ENCODE assay signal across 10 mouse cellular contexts in genomic region chr8:115874789-115875188, GRCm38 (mm10).
DNase-seq lines count a peak whose midpoint lies in the region; ATAC-seq and TF ChIP-seq lines count a peak whose summit lies in the region.
"Had no signal": no experiment of that assay in that cellular context is flagged by ENCODE, and none has a peak within 500 bp of the region (broad histone marks: within the 10 kb centered on the region; RNA-seq: fewer than 3 reads in every experiment).

No protein-coding gene starts in this region.

- peak; percentile 30 for DNase-seq in gastrocnemius, postnatal 10 days
- no peak for DNase-seq in gastrocnemius, adult 18-20 months (ENCODE audit: low spot score)
- peak; percentile 16 for DNase-seq in right cerebral cortex, postnatal 14 days
- no peak for DNase-seq in right cerebral cortex, postnatal 25 days
- peak; percentile 82 for DNase-seq in limb, embryonic 14.5 days (ENCODE audit: low spot score)
- DNase-seq in adrenal gland, postnatal 25 days, result no peak
- DNase-seq: heart, postnatal 14 days had no signal

- H3K27me3 ChIP-seq in limb, embryonic 14.5 days (ENCODE audit: control insufficient read depth, insufficient read depth, low read length), result no peaks in the 10 kb centered on the region

- no peak overlapping the region for H3K4me2 ChIP-seq in limb, embryonic 14.5 days (replicated peaks; ENCODE audit: low read depth, low read length, severe bottlenecking)
- H3K4me2 ChIP-seq: midbrain, embryonic 12.5 days had no signal

- ATAC-seq in limb, embryonic 14.5 days (ENCODE audit: low FRiP score, low read depth), result peak; percentile 89
- ATAC-seq in granulocyte monocyte progenitor cell, adult 5-6 weeks (replicated peaks; ENCODE audit: poor library complexity, severe bottlenecking), result no peak
- no peak for ATAC-seq in megakaryocyte, adult 5-6 weeks (ENCODE audit: poor library complexity, severe bottlenecking)

- H3K9me3 ChIP-seq in limb, embryonic 14.5 days (ENCODE audit: control insufficient read depth, low read length), result no peaks in the 10 kb centered on the region
- H3K9me3 ChIP-seq: midbrain, embryonic 12.5 days had no signal

- WGBS in limb, embryonic 14.5 days, result 26% methylated on average over 7 of the region's 7 CpGs

- H3K27ac ChIP-seq in limb, embryonic 14.5 days (replicated peaks; ENCODE audit: low read depth, low read length), result no peak overlapping the region
- H3K27ac ChIP-seq: midbrain, embryonic 12.5 days had no signal

- no peak for TF ChIP-seq POLR2A in limb, embryonic 14.5 days (IDR thresholded peaks at IDR 0.05; ENCODE audit: borderline replicate concordance, extremely low read depth, insufficient read depth, insufficient read length)

- no peaks in the 10 kb centered on the region for H3K36me3 ChIP-seq in limb, embryonic 14.5 days (ENCODE audit: control insufficient read depth, insufficient read depth, low read length)
- H3K36me3 ChIP-seq: midbrain, embryonic 12.5 days had no signal

- H3K9ac ChIP-seq in limb, embryonic 14.5 days (ENCODE audit: low read depth, low read length, severe bottlenecking), result no peak overlapping the region
- H3K9ac ChIP-seq: midbrain, embryonic 12.5 days had no signal

- H3K4me3 ChIP-seq in limb, embryonic 14.5 days (replicated peaks; ENCODE audit: low read length), result no peak overlapping the region
- H3K4me3 ChIP-seq: midbrain, embryonic 12.5 days had no signal

- H3K4me1 ChIP-seq in limb, embryonic 14.5 days (ENCODE audit: control insufficient read depth, insufficient read depth, low read length), result peaks cover 23% of the 10 kb centered on the region

Comparison
In these comparisons a context has a peak if more than half of its experiments do, and no peak if none do; other contexts are left out.
1. DNase-seq: peak in gastrocnemius, postnatal 10 days (single experiment), right cerebral cortex, postnatal 14 days (single experiment) and limb, embryonic 14.5 days (single experiment); none in gastrocnemius, adult 18-20 months (single experiment), right cerebral cortex, postnatal 25 days (single experiment) and adrenal gland, postnatal 25 days (single experiment).